Mouse (Mus musculus) lung, adult 2 months (tissue): ENCODE results near the gene Sspn.

Source experiments
- CTCF ChIP-seq: fragments of 200-500 bp; IDR thresholded peaks from 2 replicates; pipeline ENCODE4 v1.5.1; 2011; ENCODE audit warnings: mild to moderate bottlenecking, low read length, control low read depth; ENCODE audit not compliant: insufficient read depth
- POLR2A ChIP-seq: fragments of 200-500 bp; IDR thresholded peaks from 2 replicates; pipeline ENCODE4 v1.6.1; 2011; ENCODE audit warnings: low read depth, mild to moderate bottlenecking, control low read depth, low read length, borderline replicate concordance; ENCODE audit errors: extremely low read depth

DNA sequence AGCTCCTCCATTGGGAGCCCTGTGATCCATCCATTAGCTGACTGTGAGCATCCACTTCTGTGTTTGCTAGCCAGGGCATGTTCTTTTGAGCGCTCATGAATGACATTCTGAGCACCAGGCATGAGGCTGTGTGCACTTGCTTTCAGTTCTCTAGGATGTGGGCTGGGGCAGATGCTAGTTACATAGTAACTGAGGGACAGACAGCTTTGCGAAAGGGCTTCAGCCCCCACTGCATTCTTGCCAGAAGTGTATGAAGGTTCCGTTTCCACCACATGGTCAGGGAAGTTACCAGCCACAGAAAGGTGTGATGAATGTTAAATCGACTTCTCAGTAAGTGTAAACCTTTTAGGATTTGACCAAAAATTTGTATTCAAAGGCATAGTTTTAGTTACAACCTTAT lies 47.8 kb upstream of the Sspn start:
- no peak for TF ChIP-seq CTCF
- no peak for TF ChIP-seq POLR2A
